Mouse (Mus musculus) forebrain, embryonic 12.5 days (tissue): ENCODE results near the gene Slc30a1. TPM values are rescaled to one million over a fixed set of nuclear protein-coding genes. Genes with fewer than 3 reads are reported as not detected.

Experiments used
- ATAC-seq: fragments of 200-750 bp; cut with Nextera tagmentation; 2 replicates; pipeline ENCODE4 v1.8.0; 2017; ENCODE audit warnings: moderate TSS enrichment; ENCODE audit not compliant: low FRiP score
- H3K27ac ChIP-seq: fragments of 300-500 bp; sonication (generic); 2 replicates; pipeline ENCODE4 v1.5.1; 2016; ENCODE audit warnings: mild to moderate bottlenecking
- H3K27me3 ChIP-seq: fragments of 300-500 bp; sonication (generic); 2 replicates; pipeline ENCODE4 v1.6.1; 2016; ENCODE audit warnings: mild to moderate bottlenecking
- H3K36me3 ChIP-seq: fragments of 300-500 bp; sonication (generic); replicated peaks from 2 replicates; pipeline ENCODE4 v1.6.1; 2016; ENCODE audit warnings: mild to moderate bottlenecking
- H3K4me1 ChIP-seq: fragments of 300-500 bp; sonication (generic); 2 replicates; pipeline ENCODE4 v1.6.1; 2016
- H3K4me2 ChIP-seq: fragments of 300-500 bp; sonication (generic); 2 replicates; pipeline ENCODE4 v1.6.1; 2016; ENCODE audit warnings: mild to moderate bottlenecking, moderate library complexity
- H3K4me3 ChIP-seq: fragments of 300-500 bp; sonication (generic); replicated peaks from 2 replicates; pipeline ENCODE4 v1.5.1; 2016; ENCODE audit warnings: mild to moderate bottlenecking
- H3K9ac ChIP-seq: fragments of 300-500 bp; sonication (generic); 2 replicates; pipeline ENCODE4 v1.6.1; 2016; ENCODE audit warnings: mild to moderate bottlenecking
- H3K9me3 ChIP-seq: fragments of 300-500 bp; sonication (generic); 2 replicates; pipeline ENCODE4 v1.6.1; 2016
- WGBS: fragments of 180-500 bp; shearing (Covaris S2); methylation state at CpG from one replicate; pipeline ENCODE4 v1.1.7; 2016; 5-methylcytosine and 5-hydroxymethylcytosine counted together
- polyA plus RNA-seq: library from polyadenylated mRNA; unstranded; fragments of >200 nt; fragmentation: Nextera tagmentation; extraction: Ambion mirVana; gene quantifications from 2 replicates; pipeline ENCODE4 v1.2.1, GENCODE M21; 2016

Slc30a1 gene
- polyA plus RNA-seq, 1 experiment from 2014 or later, result 4.2 TPM

GRCm38 (mm10) chr1:191878518-191878921 lies 28.0 kb upstream of the Slc30a1 start:
- Histone ChIP-seq H3K36me3 (no peaks in the 10 kb centered on the region), H3K4me3 (no peak overlapping the region), H3K4me1 (peaks cover 8% of the 10 kb centered on the region), H3K27ac (no peak overlapping the region), H3K9ac (no peak overlapping the region), H3K27me3 (0 out of 2 replicates have a peak, but pooled peaks cover 3% of the 10 kb centered on the region), H3K4me2 (no peak overlapping the region), H3K9me3 (no peaks in the 10 kb centered on the region)
- no peak for ATAC-seq
- WGBS, result 47% methylated on average over 4 of the region's 4 CpGs

- H3K9ac ChIP-seq, result no peak overlapping the region
- no peak overlapping the region for H3K4me2 ChIP-seq
- WGBS, result 92% methylated on average over 3 of the region's 3 CpGs
- H3K27ac ChIP-seq, result no peak overlapping the region
- H3K4me3 ChIP-seq, result no peak overlapping the region
- ATAC-seq, result no peak
- no peaks in the 10 kb centered on the region for H3K36me3 ChIP-seq
- H3K4me1 ChIP-seq, result peaks cover 8% of the 10 kb centered on the region
- 0 out of 2 replicates have a peak, but pooled peaks cover 3% of the 10 kb centered on the region for H3K27me3 ChIP-seq
- H3K9me3 ChIP-seq, result no peaks in the 10 kb centered on the region
These were observed 26.3 kb upstream of the Slc30a1 start for GRCm38 (mm10) chr1:191880247-191880646.

- 73% methylated on average over 8 of the region's 8 CpGs for WGBS
- 0 out of 2 replicates have a peak, but pooled peaks cover 3% of the 10 kb centered on the region for H3K27me3 ChIP-seq
- H3K4me3 ChIP-seq, result no peak overlapping the region
- H3K4me2 ChIP-seq, result no peak overlapping the region
- H3K36me3 ChIP-seq, result no peaks in the 10 kb centered on the region
- no peak overlapping the region for H3K9ac ChIP-seq
- ATAC-seq, result no peak
- peaks cover 8% of the 10 kb centered on the region for H3K4me1 ChIP-seq
- no peaks in the 10 kb centered on the region for H3K9me3 ChIP-seq
- H3K27ac ChIP-seq, result no peak overlapping the region
These were observed 25.5 kb upstream of the Slc30a1 start for GRCm38 (mm10) chr1:191880921-191881609.

- no peak overlapping the region for H3K4me3 ChIP-seq
- H3K4me2 ChIP-seq, result no peak overlapping the region
- no peak for ATAC-seq
- no peak overlapping the region for H3K9ac ChIP-seq
- no peaks in the 10 kb centered on the region for H3K9me3 ChIP-seq
- no peak overlapping the region for H3K27ac ChIP-seq
- 58% methylated on average over 2 of the region's 2 CpGs for WGBS
- H3K27me3 ChIP-seq, result 0 out of 2 replicates have a peak, but pooled peaks cover 3% of the 10 kb centered on the region
- H3K4me1 ChIP-seq, result peaks cover 8% of the 10 kb centered on the region
- no peaks in the 10 kb centered on the region for H3K36me3 ChIP-seq
These were observed 24.9 kb upstream of the Slc30a1 start for GRCm38 (mm10) chr1:191881663-191882062.

- H3K27ac ChIP-seq, result no peak overlapping the region
- WGBS, result 91% methylated on average over 10 of the region's 10 CpGs
These were observed 23.9 kb upstream of the Slc30a1 start for GRCm38 (mm10) chr1:191882474-191883206.

GRCm38 (mm10) chr1:191883654-191884053 lies 22.9 kb upstream of the Slc30a1 start:
- Histone ChIP-seq H3K27me3 (0 out of 2 replicates have a peak, but pooled peaks cover 2% of the 10 kb centered on the region), H3K9me3 (no peaks in the 10 kb centered on the region), H3K36me3 (no peaks in the 10 kb centered on the region), H3K9ac (no peak overlapping the region), H3K4me3 (no peak overlapping the region), H3K27ac (no peak overlapping the region), H3K4me1 (no peaks in the 10 kb centered on the region), H3K4me2 (no peak overlapping the region)
- WGBS, result 69% methylated on average over 5 of the region's 5 CpGs
- no peak for ATAC-seq

More at GRCm38 (mm10) chr1:191882474-191883206, 23.9 kb upstream of the Slc30a1 start:
- Histone ChIP-seq H3K36me3 (no peaks in the 10 kb centered on the region), H3K4me1 (peaks cover 8% of the 10 kb centered on the region), H3K9me3 (no peaks in the 10 kb centered on the region), H3K9ac (no peak overlapping the region), H3K4me3 (no peak overlapping the region), H3K27me3 (0 out of 2 replicates have a peak, but pooled peaks cover 3% of the 10 kb centered on the region), H3K4me2 (no peak overlapping the region)
- ATAC-seq, result no peak

- no peak for ATAC-seq
- 81% methylated on average over 6 of the region's 6 CpGs for WGBS
- Histone ChIP-seq H3K4me1 (peaks cover 3% of the 10 kb centered on the region; the same call in 1 of the 2 replicates), H3K27ac (no peak overlapping the region), H3K4me2 (no peak overlapping the region), H3K4me3 (no peak overlapping the region), H3K27me3 (0 out of 2 replicates have a peak, but pooled peaks cover 2% of the 10 kb centered on the region), H3K9me3 (no peaks in the 10 kb centered on the region), H3K9ac (no peak overlapping the region), H3K36me3 (no peaks in the 10 kb centered on the region)
These were observed 14.7 kb upstream of the Slc30a1 start for GRCm38 (mm10) chr1:191891912-191892311.

- Histone ChIP-seq H3K4me1 (peaks cover 3% of the 10 kb centered on the region; the same call in 1 of the 2 replicates), H3K9me3 (no peaks in the 10 kb centered on the region), H3K9ac (no peak overlapping the region), H3K27me3 (no peaks in the 10 kb centered on the region), H3K36me3 (no peaks in the 10 kb centered on the region), H3K27ac (no peak overlapping the region), H3K4me2 (no peak overlapping the region), H3K4me3 (no peak overlapping the region)
- ATAC-seq, result no peak
- 90% methylated on average over 17 of the region's 17 CpGs for WGBS
These were observed 12.2 kb upstream of the Slc30a1 start for GRCm38 (mm10) chr1:191894386-191894785.

GRCm38 (mm10) chr1:191894857-191895256 lies 11.7 kb upstream of the Slc30a1 start:
- no peak overlapping the region for H3K4me3 ChIP-seq
- no peak for ATAC-seq
- peaks cover 3% of the 10 kb centered on the region; the same call in 1 of the 2 replicates for H3K4me1 ChIP-seq
- H3K36me3 ChIP-seq, result no peaks in the 10 kb centered on the region
- H3K27ac ChIP-seq, result no peak overlapping the region
- H3K27me3 ChIP-seq, result no peaks in the 10 kb centered on the region
- H3K9ac ChIP-seq, result no peak overlapping the region
- no peaks in the 10 kb centered on the region for H3K9me3 ChIP-seq
- no peak overlapping the region for H3K4me2 ChIP-seq
- 95% methylated on average over 9 of the region's 9 CpGs for WGBS

- Histone ChIP-seq H3K4me1 (no peaks in the 10 kb centered on the region; the same call in 1 of the 2 replicates), H3K9me3 (no peaks in the 10 kb centered on the region), H3K9ac (no peak overlapping the region), H3K4me2 (no peak overlapping the region), H3K4me3 (no peak overlapping the region), H3K27ac (no peak overlapping the region), H3K36me3 (no peaks in the 10 kb centered on the region), H3K27me3 (no peaks in the 10 kb centered on the region)
- ATAC-seq, result no peak
- 79% methylated on average over 12 of the region's 12 CpGs for WGBS
These were observed 9.6 kb upstream of the Slc30a1 start for GRCm38 (mm10) chr1:191896806-191897552.

GRCm38 (mm10) chr1:191905637-191906533 lies 682 bp upstream of the Slc30a1 start:
- H3K36me3 ChIP-seq, result peaks cover 17% of the 10 kb centered on the region
- H3K4me1 ChIP-seq, result peaks cover 40% of the 10 kb centered on the region
- 4% methylated on average over 49 of the region's 58 CpGs for WGBS
- H3K27ac ChIP-seq, result 0 out of 2 replicates have a peak overlapping the region, but pooled peaks have one; percentile 31
- H3K9ac ChIP-seq, result peak overlapping the region; percentile 77
- H3K4me3 ChIP-seq, result peak overlapping the region; percentile 70
- H3K27me3 ChIP-seq, result 0 out of 2 replicates have a peak, but pooled peaks cover 7% of the 10 kb centered on the region
- no peaks in the 10 kb centered on the region for H3K9me3 ChIP-seq
- peak overlapping the region; percentile 96 for H3K4me2 ChIP-seq
- peak; percentile 64; the same call in 1 of the 2 replicates for ATAC-seq
